Mouse (Mus musculus): ENCODE measurements around the gene Gm44579.

DNA sequence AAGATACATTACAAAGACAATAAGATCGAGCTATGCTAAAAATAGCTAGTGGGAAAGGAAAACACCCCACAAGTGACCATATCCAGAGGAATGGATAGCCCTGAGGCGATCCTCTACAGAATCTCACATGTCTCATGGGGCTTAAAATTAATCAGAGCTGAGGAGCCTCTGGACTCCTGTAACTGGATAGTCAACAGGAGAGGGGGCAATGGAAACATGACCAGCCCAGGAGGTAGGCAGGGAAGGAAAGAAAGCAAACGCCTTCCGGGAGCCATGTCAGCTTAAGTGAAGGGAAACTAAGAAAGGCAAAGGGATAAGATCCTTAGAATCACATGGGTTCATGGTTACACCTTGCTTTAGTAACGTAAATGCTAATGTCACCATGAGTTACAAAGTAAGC, 80.0 kb downstream of the Gm44579 start:
- TF ChIP-seq CTCF (IDR thresholded peaks at IDR 0.05) (no peak), EP300 (IDR thresholded peaks at IDR 0.05) (no peak)

Measured in lung, postnatal 0 days (tissue).